Mouse (Mus musculus) heart, postnatal 0 days (tissue): ENCODE measurements around the gene Sgk1.

Experiments
- CTCF ChIP-seq: IDR thresholded peaks from 2 replicates; pipeline ENCODE4 v1.5.1; 2016; ENCODE audit warnings: antibody characterized with exemption, control low read depth, low read depth
- EP300 ChIP-seq: IDR thresholded peaks from 2 replicates; pipeline ENCODE4 v1.6.1; 2016; ENCODE audit warnings: antibody characterized with exemption, low read depth

DNA sequence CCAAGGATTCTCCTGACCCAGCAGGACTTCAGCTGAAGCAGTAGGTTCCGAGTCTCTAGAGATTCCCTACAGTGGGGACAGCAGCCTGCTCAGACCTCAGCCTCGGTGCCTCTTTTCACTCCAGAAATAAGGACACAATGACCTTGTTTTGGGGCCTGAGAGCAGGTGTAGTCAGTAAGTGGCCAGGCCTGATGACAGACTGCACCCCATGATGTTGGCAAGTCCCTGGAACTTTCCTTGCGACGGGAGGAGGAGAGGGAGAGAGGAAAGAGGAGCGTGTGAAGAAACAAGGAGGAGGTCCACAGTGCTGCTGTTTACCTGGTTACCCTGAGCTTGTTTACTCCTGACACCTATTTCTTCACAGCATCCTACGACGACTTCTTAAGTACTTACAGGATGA is 9.5 kb downstream of the Sgk1 start:
- TF ChIP-seq CTCF (no peak), EP300 (no peak)
